Mouse (Mus musculus) layer of hippocampus, adult 11-12 months (tissue): ENCODE measurements around the gene 1700069L16Rik.

ENCODE experiments used
- DNase-seq: peaks from one replicate; pipeline ENCODE4 v3.0.0; 2022; ENCODE audit warnings: low spot score

The 1700069L16Rik gene

GRCm38 (mm10) chr5:113643107-113643848 is 81.3 kb downstream of the 1700069L16Rik start:
- DNase-seq, result peak; percentile 72
